Mouse (Mus musculus): Measurements from ENCODE around the gene Rnls.

DNA sequence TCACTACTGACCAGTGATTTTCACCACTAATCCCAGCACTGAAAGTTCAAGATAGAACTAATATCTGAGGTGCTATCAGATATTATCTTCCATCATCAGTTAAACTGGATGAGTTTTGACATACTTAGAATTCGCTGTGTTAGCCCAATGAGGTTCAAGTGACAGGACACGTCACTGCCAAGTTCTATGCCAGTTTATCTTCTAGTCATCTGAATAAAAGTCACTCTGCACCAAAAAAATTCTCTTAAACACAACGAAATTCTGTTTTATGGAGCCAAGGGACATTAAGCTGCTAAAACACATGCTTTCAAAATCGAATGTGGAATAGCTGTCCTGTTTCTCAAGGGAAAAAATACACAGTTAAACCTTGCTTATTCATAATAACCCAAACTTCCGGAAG lies 168.3 kb downstream of the Rnls start:
- TF ChIP-seq POLR2A (IDR thresholded peaks at IDR 0.05; ENCODE audit: extremely low read depth, insufficient read depth, low read length) = no peak
- TF ChIP-seq CTCF (IDR thresholded peaks at IDR 0.05; ENCODE audit: extremely low read depth, insufficient read depth, low read length) = no peak
